Mouse (Mus musculus) CH12.LX (cell line): ENCODE results near the gene Npnt.
A peak's percentile ranks its signal among the peaks of the same experiment; 100 is the strongest.

Experiments used
- CHD2 ChIP-seq: IDR thresholded peaks from 2 replicates; pipeline ENCODE4 v1.6.1; 2011; ENCODE audit warnings: low read length, improper control_type of control experiment
- CTCF ChIP-seq, 2 experiments: IDR thresholded peaks in 1 of 2; conservative IDR thresholded peaks in 1 of 2; 2 replicates each; pipeline ENCODE4 v1.5.1; 2011 to 2012; ENCODE audit warnings: low read depth in 2 of 2, low read length in 2 of 2, improper control_type of control experiment in 1 of 2, inconsistent platforms in 1 of 2, mild to moderate bottlenecking in 1 of 2, moderate library complexity in 1 of 2
- EP300 ChIP-seq: IDR thresholded peaks from 2 replicates; pipeline ENCODE4 v1.6.1; 2011; ENCODE audit warnings: low read length, improper control_type of control experiment
- POLR2A ChIP-seq: IDR thresholded peaks from 2 replicates; pipeline ENCODE4 v1.6.1; 2011; ENCODE audit warnings: low read depth, mild to moderate bottlenecking, improper control_type of control experiment, low read length
- POLR2AphosphoS2 ChIP-seq: IDR thresholded peaks from 2 replicates; pipeline ENCODE4 v1.6.1; 2011; ENCODE audit warnings: low read depth, low read length, improper control_type of control experiment
- TCF12 ChIP-seq: IDR thresholded peaks from 2 replicates; pipeline ENCODE4 v1.6.1; 2014; ENCODE audit warnings: low read depth, mild to moderate bottlenecking, inconsistent platforms, low read length, improper control_type of control experiment
- ZC3H11A ChIP-seq: IDR thresholded peaks from 2 replicates; pipeline ENCODE4 v1.6.1; 2012; ENCODE audit warnings: low read depth, mild to moderate bottlenecking, inconsistent platforms, low read length, improper control_type of control experiment

DNA sequence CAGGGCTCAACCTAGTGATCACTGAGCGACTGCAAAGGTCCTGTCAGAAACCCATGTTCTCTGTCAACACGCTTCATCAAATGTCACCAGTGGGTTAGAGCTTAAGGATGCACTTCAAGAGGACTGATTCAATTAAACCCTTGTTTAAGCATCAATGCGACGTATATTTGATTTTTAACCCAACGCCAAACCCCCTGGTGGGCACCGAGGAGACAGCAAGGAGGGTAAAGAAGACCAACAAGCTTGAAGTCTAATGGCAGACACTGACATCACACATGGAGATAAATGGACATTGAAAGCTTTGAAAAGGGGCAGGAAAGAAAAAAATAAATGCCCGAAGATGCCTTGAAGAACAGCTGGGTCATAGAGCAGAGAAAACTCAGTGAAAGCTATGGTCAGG is 57.0 kb downstream of the Npnt start:
- TF ChIP-seq POLR2A: no peak
- no peak for TF ChIP-seq ZC3H11A
- no peak for TF ChIP-seq TCF12
- no peak for TF ChIP-seq CHD2
- TF ChIP-seq EP300: no peak
- TF ChIP-seq POLR2AphosphoS2: no peak
- peak; percentile 24 to 64; a peak in 2 of 4 replicates for TF ChIP-seq CTCF (conservative IDR thresholded peaks at IDR 0.05 in 1 of 2, IDR thresholded peaks at IDR 0.05 in 1 of 2; ENCODE audit: low read depth in 2 of 2, low read length in 2 of 2)
